Mouse (Mus musculus) cortical plate, adult 2 months (tissue): ENCODE measurements around the gene Fggy.

Experiments used
- CTCF ChIP-seq: fragments of 200-500 bp; IDR thresholded peaks from 2 replicates; pipeline ENCODE4 v1.5.1; 2011; ENCODE audit warnings: mild to moderate bottlenecking, control low read depth, low read length; ENCODE audit not compliant: insufficient read depth; ENCODE audit errors: extremely low read depth
- POLR2A ChIP-seq: fragments of 200-500 bp; IDR thresholded peaks from 2 replicates; pipeline ENCODE4 v1.6.1; 2011; ENCODE audit warnings: mild to moderate bottlenecking, low read length, control low read depth; ENCODE audit not compliant: insufficient read depth; ENCODE audit errors: extremely low read depth

DNA sequence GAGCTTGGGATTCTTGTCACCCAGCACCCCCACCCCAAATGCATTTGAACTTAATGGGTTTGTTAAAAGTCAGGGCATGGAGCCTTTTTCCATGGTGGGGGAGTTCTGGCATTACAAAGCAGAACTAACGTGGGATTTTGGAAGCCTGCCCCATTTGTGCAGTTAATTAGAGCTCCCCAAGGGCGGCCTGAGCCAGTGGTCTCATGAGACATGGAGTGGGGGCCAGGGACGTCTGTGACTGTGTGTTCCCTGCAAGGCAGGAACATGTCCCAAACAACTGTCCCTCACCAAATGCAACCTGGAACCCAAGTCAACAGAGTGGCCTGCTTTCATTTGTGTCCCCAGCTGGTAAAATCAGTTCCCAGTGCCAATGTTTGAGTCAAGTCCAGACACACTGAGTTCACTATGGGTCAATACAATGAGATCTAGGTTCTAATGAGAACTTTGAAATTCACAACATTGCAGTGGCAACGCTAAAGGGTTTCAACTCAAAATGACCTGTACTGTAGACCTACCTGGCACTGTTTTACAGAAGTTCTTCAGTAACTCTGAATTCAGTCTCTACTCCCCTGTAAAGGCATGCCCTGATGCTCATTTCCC, 324.5 kb downstream of the Fggy start:
- TF ChIP-seq POLR2A = no peak
- no peak for TF ChIP-seq CTCF
